Mouse (Mus musculus) embryonic facial prominence, embryonic 11.5 days (tissue): ENCODE measurements around the gene Parp6. TPM values are rescaled to one million over a fixed set of nuclear protein-coding genes. Genes with fewer than 3 reads are reported as not detected.

Source experiments
- ATAC-seq: fragments of 200-750 bp; cut with Nextera tagmentation; replicated peaks from 2 replicates; pipeline ENCODE4 v1.8.0; 2017; ENCODE audit warnings: low read depth; ENCODE audit not compliant: insufficient number of reproducible peaks, low FRiP score, low TSS enrichment
- DNase-seq: peaks from one replicate; pipeline ENCODE4 v3.0.0-alpha.2; 2015; ENCODE audit warnings: low spot score
- H3K27ac ChIP-seq: fragments of 300-500 bp; sonication (generic); replicated peaks from 2 replicates; pipeline ENCODE4 v1.5.1; 2014; ENCODE audit warnings: mild to moderate bottlenecking, low read depth, low read length, control low read depth
- H3K27me3 ChIP-seq: fragments of 300-500 bp; sonication (generic); 2 replicates; pipeline ENCODE4 v1.6.1; 2014; ENCODE audit warnings: mild to moderate bottlenecking, low read length, moderate library complexity, mixed read lengths; ENCODE audit not compliant: control insufficient read depth, insufficient read depth
- H3K36me3 ChIP-seq: fragments of 300-500 bp; sonication (generic); replicated peaks from 2 replicates; pipeline ENCODE4 v1.6.1; 2014; ENCODE audit warnings: low read depth, mild to moderate bottlenecking, low read length, moderate library complexity, mixed read lengths; ENCODE audit not compliant: control insufficient read depth, insufficient read depth
- H3K4me1 ChIP-seq: fragments of 300-500 bp; sonication (generic); 2 replicates; pipeline ENCODE4 v1.6.1; 2014; ENCODE audit warnings: low read length, mixed read lengths; ENCODE audit not compliant: control insufficient read depth, insufficient read depth
- H3K4me2 ChIP-seq: fragments of 300-500 bp; sonication (generic); 2 replicates; pipeline ENCODE4 v1.6.1; 2014; ENCODE audit warnings: low read depth, mild to moderate bottlenecking, control low read depth, low read length, moderate library complexity
- H3K4me3 ChIP-seq: fragments of 300-500 bp; sonication (generic); 2 replicates; pipeline ENCODE4 v1.5.1; 2014; ENCODE audit warnings: low read depth, low read length, control low read depth
- H3K9ac ChIP-seq: fragments of 300-500 bp; sonication (generic); replicated peaks from 2 replicates; pipeline ENCODE4 v1.6.1; 2014; ENCODE audit warnings: mild to moderate bottlenecking, control low read depth, low read length
- H3K9me3 ChIP-seq: fragments of 300-500 bp; sonication (generic); replicated peaks from 2 replicates; pipeline ENCODE4 v1.6.1; 2016; ENCODE audit warnings: mild to moderate bottlenecking, low read length, inconsistent platforms, mixed read lengths; ENCODE audit not compliant: control insufficient read depth
- WGBS: fragments of 180-500 bp; shearing (Covaris S2); extraction: QIAGEN DNeasy Blood & Tissue Kit; methylation state at CpG from one replicate; pipeline ENCODE4 v1.1.7; 2014; 5-methylcytosine and 5-hydroxymethylcytosine counted together
- polyA plus RNA-seq: library from polyadenylated mRNA; unstranded; fragments of >200 nt; fragmentation: Nextera tagmentation; extraction: Ambion mirVana; gene quantifications from 2 replicates; pipeline ENCODE4 v1.2.1, GENCODE M21; 2014

Parp6 gene
- polyA plus RNA-seq, 1 experiment from 2014 or later, result 36.8 TPM

- no peak overlapping the region for H3K4me2 ChIP-seq
- peak; percentile 42; the same call in 1 of the 2 replicates for ATAC-seq
- H3K27ac ChIP-seq, result no peak overlapping the region
- peak; percentile 65 for DNase-seq
- no peak overlapping the region for H3K4me3 ChIP-seq
- no peaks in the 10 kb centered on the region for H3K4me1 ChIP-seq
- H3K9me3 ChIP-seq, result no peaks in the 10 kb centered on the region
- no peaks in the 10 kb centered on the region for H3K36me3 ChIP-seq
- no peaks in the 10 kb centered on the region; the same call in 1 of the 2 replicates for H3K27me3 ChIP-seq
- 40% methylated on average over 12 of the region's 12 CpGs for WGBS
- no peak overlapping the region for H3K9ac ChIP-seq
These were observed 28.1 kb upstream of the Parp6 start for GRCm38 (mm10) chr9:59588710-59589671.

GRCm38 (mm10) chr9:59589703-59590439 lies 27.2 kb upstream of the Parp6 start:
- ATAC-seq (no peak), DNase-seq (no peak)
- H3K4me2 ChIP-seq, result no peak overlapping the region
- H3K27me3 ChIP-seq, result no peaks in the 10 kb centered on the region; the same call in 1 of the 2 replicates
- no peak overlapping the region for H3K4me3 ChIP-seq
- H3K27ac ChIP-seq, result no peak overlapping the region
- 80% methylated on average over 10 of the region's 10 CpGs for WGBS
- no peaks in the 10 kb centered on the region for H3K9me3 ChIP-seq
- no peaks in the 10 kb centered on the region for H3K4me1 ChIP-seq
- H3K36me3 ChIP-seq, result no peaks in the 10 kb centered on the region
- no peak overlapping the region for H3K9ac ChIP-seq

- no peaks in the 10 kb centered on the region for H3K36me3 ChIP-seq
- DNase-seq, result no peak
- WGBS, result 79% methylated on average over 8 of the region's 8 CpGs
- H3K9ac ChIP-seq, result no peak overlapping the region
- H3K27ac ChIP-seq, result no peak overlapping the region
- H3K4me1 ChIP-seq, result no peaks in the 10 kb centered on the region
- H3K27me3 ChIP-seq, result peaks cover 2% of the 10 kb centered on the region; the same call in 1 of the 2 replicates
- ATAC-seq, result no peak
- H3K9me3 ChIP-seq, result no peaks in the 10 kb centered on the region
- H3K4me2 ChIP-seq, result no peak overlapping the region
- H3K4me3 ChIP-seq, result no peak overlapping the region
These were observed 15.4 kb upstream of the Parp6 start for GRCm38 (mm10) chr9:59601661-59602060.

GRCm38 (mm10) chr9:59605967-59606366 lies 11.1 kb upstream of the Parp6 start:
- no peak overlapping the region for H3K4me2 ChIP-seq
- ATAC-seq (no peak), DNase-seq (no peak)
- H3K36me3 ChIP-seq, result no peaks in the 10 kb centered on the region
- H3K27ac ChIP-seq, result no peak overlapping the region
- no peak overlapping the region for H3K4me3 ChIP-seq
- no peak overlapping the region for H3K9ac ChIP-seq
- peaks cover 2% of the 10 kb centered on the region; the same call in 1 of the 2 replicates for H3K27me3 ChIP-seq
- no peaks in the 10 kb centered on the region for H3K9me3 ChIP-seq
- whole genome bisulfite sequencing, result 49% methylated on average over 6 of the region's 6 CpGs
- H3K4me1 ChIP-seq, result no peaks in the 10 kb centered on the region

- no peak overlapping the region for H3K4me3 ChIP-seq
- no peak for ATAC-seq
- 88% methylated on average over 2 of the region's 2 CpGs for WGBS
These were observed 6.1 kb upstream of the Parp6 start for GRCm38 (mm10) chr9:59610950-59611349.

GRCm38 (mm10) chr9:59615797-59616196 lies 1.3 kb upstream of the Parp6 start:
- H3K9ac ChIP-seq, result no peak overlapping the region
- DNase-seq, result no peak
- no peak for ATAC-seq
- H3K4me2 ChIP-seq, result no peak overlapping the region
- no peaks in the 10 kb centered on the region for H3K9me3 ChIP-seq
- no peaks in the 10 kb centered on the region for H3K27me3 ChIP-seq
- no peaks in the 10 kb centered on the region for H3K4me1 ChIP-seq
- WGBS, result 88% methylated on average over 2 of the region's 2 CpGs
- no peak overlapping the region for H3K4me3 ChIP-seq
- no peak overlapping the region for H3K27ac ChIP-seq
- no peaks in the 10 kb centered on the region for H3K36me3 ChIP-seq

More at GRCm38 (mm10) chr9:59610950-59611349, 6.1 kb upstream of the Parp6 start:
- no peak for DNase-seq
- Histone ChIP-seq H3K9me3 (no peaks in the 10 kb centered on the region), H3K27me3 (no peaks in the 10 kb centered on the region), H3K9ac (no peak overlapping the region), H3K27ac (no peak overlapping the region), H3K36me3 (no peaks in the 10 kb centered on the region), H3K4me2 (no peak overlapping the region), H3K4me1 (no peaks in the 10 kb centered on the region)

- Histone ChIP-seq H3K4me2 (peak overlapping the region; percentile 53), H3K9ac (peak overlapping the region; percentile 93), H3K36me3 (no peaks in the 10 kb centered on the region), H3K27ac (peak overlapping the region; percentile 85), H3K4me3 (peak overlapping the region; percentile 89), H3K27me3 (no peaks in the 10 kb centered on the region), H3K4me1 (no peaks in the 10 kb centered on the region), H3K9me3 (no peaks in the 10 kb centered on the region)
- DNase-seq (no peak), ATAC-seq (no peak; the same call in 1 of the 2 replicates)
- under 1% methylated on average over 50 of the region's 58 CpGs for WGBS
These were observed 356 bp downstream of the Parp6 start for GRCm38 (mm10) chr9:59617307-59617973.
